Mouse (Mus musculus): ENCODE measurements around the gene Tpst1.
"Not testable (repeated sequence)": the region's sequence is repeated elsewhere in the genome, so short reads cannot be mapped to it uniquely, and the experiment has no call there.

The Tpst1 gene

GRCm38 (mm10) chr5:130073026-130073425, at the start of gene Tpst1:
TSS of gene Tpst1 (plus strand) at chr5:130073326.
- no peak for DNase-seq

GRCm38 (mm10) chr5:130023767-130024539, 49.2 kb upstream of the Tpst1 start:
- peak; percentile 91 for DNase-seq

- no peak for DNase-seq
Measured at GRCm38 (mm10) chr5:130027134-130027533, 46.0 kb upstream of the Tpst1 start.

- DNase-seq, result no peak
Measured at GRCm38 (mm10) chr5:130027696-130028095, 45.4 kb upstream of the Tpst1 start.

- DNase-seq, result peak; percentile 84
Measured at GRCm38 (mm10) chr5:130029142-130029897, 43.8 kb upstream of the Tpst1 start, which contains the start of the genes Asl and Crcp. TSS of gene Asl (minus strand) at chr5:130029247. TSS of gene Crcp (plus strand) at chr5:130029290.

GRCm38 (mm10) chr5:130031410-130032390, 41.4 kb upstream of the Tpst1 start:
- no peak for DNase-seq

GRCm38 (mm10) chr5:130033869-130034268, 39.3 kb upstream of the Tpst1 start:
- DNase-seq, result no peak

GRCm38 (mm10) chr5:130036300-130036699, 36.8 kb upstream of the Tpst1 start:
- DNase-seq, result not testable (repeated sequence)

- peak; percentile 71 for DNase-seq
Measured at GRCm38 (mm10) chr5:130037752-130038455, 35.2 kb upstream of the Tpst1 start.

GRCm38 (mm10) chr5:130040797-130041196, 32.3 kb upstream of the Tpst1 start:
- no peak for DNase-seq

- no peak for DNase-seq
Measured at GRCm38 (mm10) chr5:130041262-130041661, 31.9 kb upstream of the Tpst1 start.

GRCm38 (mm10) chr5:130043741-130044140, 29.4 kb upstream of the Tpst1 start:
- DNase-seq, result no peak

- DNase-seq, result peak; percentile 59
Measured at GRCm38 (mm10) chr5:130044201-130044695, 28.9 kb upstream of the Tpst1 start.

- DNase-seq, result no peak
Measured at GRCm38 (mm10) chr5:130046100-130046499, 27.0 kb upstream of the Tpst1 start.

GRCm38 (mm10) chr5:130046589-130046988, 26.5 kb upstream of the Tpst1 start:
- no peak for DNase-seq

GRCm38 (mm10) chr5:130047013-130047412, 26.1 kb upstream of the Tpst1 start:
- no peak for DNase-seq

GRCm38 (mm10) chr5:130048786-130049520, 24.2 kb upstream of the Tpst1 start:
- peak; percentile 28 for DNase-seq

- DNase-seq, result no peak
Measured at GRCm38 (mm10) chr5:130050416-130050815, 22.7 kb upstream of the Tpst1 start.

- DNase-seq, result no peak
Measured at GRCm38 (mm10) chr5:130051073-130051860, 21.9 kb upstream of the Tpst1 start.

- no peak for DNase-seq
Measured at GRCm38 (mm10) chr5:130052510-130052909, 20.6 kb upstream of the Tpst1 start.
